Mouse (Mus musculus) left cerebral cortex, postnatal 25 days (tissue): ENCODE results near the gene Gm45337. TPM values are rescaled to one million over a fixed set of nuclear protein-coding genes. Genes with fewer than 3 reads are reported as not detected.
"Not testable (repeated sequence)": the region's sequence is repeated elsewhere in the genome, so short reads cannot be mapped to it uniquely, and the experiment has no call there.

Experiments used
- DNase-seq, 2 experiments: peaks; one replicate each; pipeline ENCODE4 v3.0.0; 2022; ENCODE audit warnings: low spot score in 2 of 2, mixed read lengths in 1 of 2
- intact Hi-C: fragments of 180-260 bp; cut with DNase I; formaldehyde crosslinking; loops from one replicate; pipeline ENCODE4 v1.15.1; 2025
- total RNA-seq, 2 experiments: library from RNA; stranded (reverse); gene quantifications; 2 replicates each; pipeline ENCODE4 v1.2.3; 2021

The Gm45337 gene
- total RNA-seq, 2 experiments from 2014 or later: not detected

- DNase-seq, intact Hi-C loops: not testable (repeated sequence)
These were observed 23.8 kb downstream of the Gm45337 start, which contains the start of gene Gm45618 for GRCm38 (mm10) chr7:142120629-142121028. Gm45618 (minus strand) TSS chr7:142120729.

- peak in 1 of 2 experiments; percentile 18 for DNase-seq
- intact Hi-C loops: no loop called here
These were observed 24.8 kb downstream of the Gm45337 start for GRCm38 (mm10) chr7:142119632-142120031.

- intact Hi-C loops: no loop called here
- DNase-seq: no peak
These were observed 39.7 kb downstream of the Gm45337 start for GRCm38 (mm10) chr7:142104747-142105146.

- intact Hi-C loops: loop anchor here (1.0 to 2.0 kb wide), 2 partner anchors 26 to 81 kb away; no protein-coding TSS in a partner anchor
- peak; percentile 85 to 88 for DNase-seq
These were observed 46.6 kb downstream of the Gm45337 start for GRCm38 (mm10) chr7:142097776-142098175.

GRCm38 (mm10) chr7:142096701-142097100, 47.7 kb downstream of the Gm45337 start:
- intact Hi-C loops: no loop called here
- DNase-seq: no peak

GRCm38 (mm10) chr7:142095183-142095931, 49.0 kb downstream of the Gm45337 start, which contains the start of gene Dusp8:
Dusp8 (minus strand) TSS chr7:142095843.
- intact Hi-C loops: loop anchor here (2.0 kb wide), 1 partner anchor 143 kb away; no protein-coding TSS in a partner anchor
- DNase-seq: peak; percentile 97

- peak; percentile 70 to 81 for DNase-seq
- intact Hi-C loops: loop anchor here (2.0 kb wide), 1 partner anchor 142 kb away; no protein-coding TSS in a partner anchor
These were observed 49.9 kb downstream of the Gm45337 start for GRCm38 (mm10) chr7:142094301-142095143.

- DNase-seq: no peak
- intact Hi-C loops: loop anchor here (2.0 kb wide), 1 partner anchor 141 kb away; no protein-coding TSS in a partner anchor
These were observed 50.6 kb downstream of the Gm45337 start for GRCm38 (mm10) chr7:142093696-142094240.

Other genes starting within 250 kb of the Gm45337 start
- gene Tollip, start 226.1 kb downstream of the Gm45337 start, total RNA-seq: 100 to 1,000 TPM; 138 to 140 TPM
- gene Brsk2, start 194.9 kb downstream of the Gm45337 start, total RNA-seq: 100 to 1,000 TPM; 206 to 226 TPM
- gene Mob2, start 83.5 kb downstream of the Gm45337 start, total RNA-seq: 10 to 100 TPM; 33.7 to 37.8 TPM
- gene Dusp8, start 48.8 kb downstream of the Gm45337 start, total RNA-seq: 100 to 1,000 TPM; 152 TPM
- gene Gm45618, start 23.9 kb downstream of the Gm45337 start, total RNA-seq: not detected
- gene Gm39115, start 8.6 kb downstream of the Gm45337 start, total RNA-seq: not detected
- not detected for gene Gm29735, start 12.5 kb upstream of the Gm45337 start, total RNA-seq
- not detected for gene Gm4553, start 21.1 kb upstream of the Gm45337 start, total RNA-seq
- not detected for gene Krtap5-2, start 31.4 kb upstream of the Gm45337 start, total RNA-seq
- gene Gm10153, start 45.8 kb upstream of the Gm45337 start, total RNA-seq: not detected
- gene Krtap5-3, start 56.8 kb upstream of the Gm45337 start, total RNA-seq: not detected
- not detected for gene Gm7579, start 67.3 kb upstream of the Gm45337 start, total RNA-seq
- not detected for gene Krtap5-5, start 85.4 kb upstream of the Gm45337 start, total RNA-seq
- gene Gm40460, start 96.5 kb upstream of the Gm45337 start, total RNA-seq: not detected
- not detected for gene Gm2431, start 113.7 kb upstream of the Gm45337 start, total RNA-seq
- gene Gm4559, start 129.8 kb upstream of the Gm45337 start, total RNA-seq: not detected
- gene Krtap5-1, start 152.5 kb upstream of the Gm45337 start, total RNA-seq: not detected
- not detected for gene Krtap5-4, start 158.9 kb upstream of the Gm45337 start, total RNA-seq
- 10 to 100 TPM; 26.4 to 28.8 TPM for gene Ifitm10, start 229.1 kb upstream of the Gm45337 start, total RNA-seq
- gene Gm49369, start 238.1 kb upstream of the Gm45337 start, total RNA-seq: 1 to 10 TPM in 1 of 2 experiments, under 1 TPM in 1; 0.57 to 6.8 TPM
- 100 to 1,000 TPM; 318 to 337 TPM for gene Ctsd, start 243.4 kb upstream of the Gm45337 start, total RNA-seq